Mouse (Mus musculus) adrenal gland, adult 18-20 months (tissue): ENCODE data around the gene Abca14. TPM values are rescaled to one million over a fixed set of nuclear protein-coding genes. Genes with fewer than 3 reads are reported as not detected.
A peak's percentile ranks its signal among the peaks of the same experiment; 100 is the strongest.
"Not testable (repeated sequence)": the region's sequence is repeated elsewhere in the genome, so short reads cannot be mapped to it uniquely, and the experiment has no call there.

Experiments used
- DNase-seq, 2 experiments: peaks; one replicate each; pipeline ENCODE4 v3.0.0; 2021 to 2022; ENCODE audit warnings: low spot score in 2 of 2
- total RNA-seq, 2 experiments: library from RNA; stranded (reverse); gene quantifications; 1 replicate in 1 of 2; 2 replicates in 1 of 2; pipeline ENCODE4 v1.2.3; 2021

Abca14 gene
- total RNA-seq, 2 experiments from 2014 or later: not detected

DNA sequence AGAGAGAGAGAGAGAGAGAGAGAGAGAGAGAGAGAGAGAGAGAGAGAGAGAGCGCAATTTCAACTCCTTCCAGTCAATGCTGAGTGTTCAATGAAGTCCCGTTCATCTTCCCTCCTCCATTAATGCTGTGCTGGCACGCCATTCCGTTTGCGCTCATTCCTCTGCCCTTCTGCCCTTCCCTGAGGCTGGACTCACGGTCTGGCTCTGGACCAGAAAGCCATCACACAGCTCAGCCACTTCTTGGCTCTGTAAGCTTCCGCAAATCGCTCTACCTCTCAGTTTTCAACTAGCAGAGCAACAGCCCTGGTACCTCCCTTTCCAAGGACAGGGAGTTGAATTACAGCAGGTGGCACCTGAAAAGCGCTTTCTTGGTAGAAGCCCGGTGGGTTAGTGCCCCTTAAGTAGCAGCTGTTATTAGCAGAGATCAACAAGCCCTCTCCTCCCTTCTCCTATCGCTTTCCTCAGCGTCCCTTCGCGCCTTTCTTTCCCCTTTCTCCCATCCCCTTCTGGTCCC lies 2.5 kb upstream of the Abca14 start:
- no peak for DNase-seq

GRCm38 (mm10) chr7:120201771-120202170 lies 2.0 kb upstream of the Abca14 start, which contains the start of gene Crym:
Gene Crym, minus strand, starts transcription at chr7:120202111.
- no peak for DNase-seq

GRCm38 (mm10) chr7:120205989-120206388 lies 2.2 kb downstream of the Abca14 start:
- no peak for DNase-seq

DNA sequence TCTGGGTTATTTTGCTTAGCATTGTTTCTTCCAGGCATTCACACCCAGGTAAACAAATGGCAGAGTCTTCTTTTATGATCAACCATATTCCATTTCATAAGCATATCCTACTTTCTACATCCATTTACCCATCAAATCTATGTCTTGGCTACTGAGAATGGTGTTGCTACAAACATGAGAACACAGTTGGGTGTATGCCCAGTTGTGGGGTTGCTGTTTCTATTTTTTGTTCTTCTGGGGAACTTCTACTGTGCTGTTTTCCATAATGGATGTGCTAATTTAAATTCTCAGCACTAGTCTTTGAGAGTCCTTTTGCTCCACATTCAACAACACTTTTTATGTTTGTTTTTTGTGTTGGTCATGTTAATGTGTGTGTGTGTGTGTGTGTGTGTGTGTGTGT lies 24.8 kb downstream of the Abca14 start:
- DNase-seq: no peak

GRCm38 (mm10) chr7:120241092-120241491 lies 37.3 kb downstream of the Abca14 start:
- DNase-seq: peak in 1 of 2 experiments; percentile 22

DNA sequence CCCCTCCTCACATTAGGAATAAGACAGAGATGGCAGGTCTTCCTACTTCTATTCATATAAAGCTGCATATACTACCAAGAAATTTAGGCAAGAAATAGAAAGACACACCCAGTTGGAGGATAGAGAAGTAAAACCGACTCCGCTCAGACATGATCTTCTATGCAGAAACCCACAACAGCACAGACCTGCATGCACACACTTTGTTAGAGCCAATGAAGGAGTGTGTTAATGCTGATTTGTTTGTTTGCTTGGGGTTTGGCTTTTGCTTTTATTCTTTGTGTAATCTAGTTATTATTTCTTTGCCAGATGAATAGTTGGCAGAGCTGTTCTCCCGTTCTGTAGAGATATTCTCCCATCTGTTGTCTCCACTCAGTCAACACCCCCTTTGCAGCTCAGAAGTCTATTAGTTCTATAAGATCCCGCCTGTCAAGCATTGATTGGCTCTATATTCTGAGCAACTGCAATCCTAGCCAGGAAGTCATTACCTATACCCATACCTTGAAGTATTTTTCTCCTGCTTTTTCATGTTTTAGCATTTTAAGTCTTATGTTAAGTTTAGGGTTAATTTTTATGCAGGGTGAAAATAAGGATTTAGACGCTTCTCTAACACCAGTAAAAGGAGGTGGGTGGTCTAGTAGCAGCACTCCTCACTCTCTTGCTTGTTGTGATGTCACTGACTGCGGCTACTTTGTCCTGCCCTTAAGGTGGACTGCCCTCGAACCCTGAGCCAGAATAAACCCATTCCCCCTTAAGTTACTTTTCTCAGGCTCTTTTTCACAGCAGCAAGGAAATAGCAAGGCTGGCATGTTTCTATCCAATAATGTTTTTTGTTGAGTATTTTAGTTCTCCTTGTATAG lies 67.6 kb downstream of the Abca14 start:
- DNase-seq: no peak

DNA sequence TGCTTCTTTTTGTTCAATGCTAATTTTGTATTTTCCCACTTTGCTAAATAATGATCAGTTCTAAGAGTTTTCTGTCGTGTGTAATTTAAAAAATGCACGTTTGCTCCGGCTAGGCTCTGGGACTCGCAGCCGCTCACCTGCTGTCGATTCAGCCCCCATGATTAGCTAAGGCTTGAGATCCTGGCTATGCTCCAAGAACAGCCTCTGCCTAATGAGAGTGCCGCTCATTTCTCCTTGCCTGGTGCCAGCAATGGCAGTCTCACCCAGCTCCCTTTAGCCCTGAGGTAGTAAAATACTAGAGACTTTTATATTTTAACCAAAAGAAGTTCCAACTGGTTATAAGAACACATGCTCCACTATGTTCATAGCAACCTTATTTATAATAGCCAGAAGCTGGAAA lies 68.3 kb downstream of the Abca14 start:
- DNase-seq: no peak

DNA sequence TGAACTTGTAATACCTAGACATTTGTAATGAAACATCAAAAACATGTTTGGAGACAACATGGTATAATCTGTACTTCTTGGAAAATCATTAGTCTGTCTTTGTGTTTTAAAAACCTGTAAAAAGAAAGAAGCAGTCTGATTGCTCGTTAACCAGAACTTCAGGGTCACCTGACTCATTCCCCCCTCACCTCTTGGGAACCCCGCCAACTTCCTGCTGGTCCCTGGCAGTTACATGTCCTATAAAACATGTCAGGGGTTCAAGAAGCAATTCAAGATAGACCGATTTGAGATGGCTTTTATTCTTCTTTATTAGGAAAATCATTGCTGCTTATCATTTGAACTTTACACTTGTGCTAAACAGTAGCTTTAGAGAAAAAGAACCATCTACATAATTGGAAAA lies 81.5 kb downstream of the Abca14 start:
- DNase-seq: peak in 1 of 2 experiments; percentile 34

DNA sequence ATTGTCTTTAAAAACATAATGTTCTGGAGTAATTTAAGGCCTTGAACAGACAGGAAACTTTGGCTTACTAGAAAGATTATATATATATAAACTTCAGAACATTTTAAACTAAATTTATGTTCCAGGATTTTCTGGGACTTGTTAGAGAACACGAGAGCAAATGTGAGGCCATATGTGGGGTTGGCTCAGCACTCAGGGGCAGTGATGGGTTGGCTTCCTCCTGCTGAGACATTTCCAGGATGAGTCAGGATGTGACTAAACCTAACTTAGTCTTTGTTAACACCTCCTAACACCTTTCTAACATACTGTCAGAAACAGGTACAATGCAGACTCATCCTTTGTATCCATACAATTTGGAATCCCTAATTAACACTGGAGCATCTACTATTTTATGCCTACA lies 112.3 kb downstream of the Abca14 start:
- DNase-seq: no peak

DNA sequence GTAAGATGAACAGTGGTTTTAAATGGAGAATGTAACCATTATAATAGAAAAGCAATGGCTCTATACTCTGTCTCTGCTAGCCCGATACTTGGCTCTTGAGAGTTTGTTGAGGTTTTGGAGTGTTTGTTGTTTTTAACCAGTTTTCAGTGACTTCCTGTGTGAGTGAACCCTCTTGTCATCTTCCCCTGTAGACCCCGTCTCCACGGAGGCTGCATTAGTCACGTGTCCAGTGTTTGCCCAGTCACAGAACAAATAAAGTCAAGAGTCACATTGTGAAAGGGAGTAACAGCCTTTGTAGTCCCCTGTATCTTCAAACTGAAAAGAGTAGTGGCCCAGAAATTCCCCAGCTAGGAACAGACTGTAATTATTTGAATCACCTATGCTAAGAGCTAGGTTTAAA lies 119.2 kb downstream of the Abca14 start:
- no peak for DNase-seq

DNA sequence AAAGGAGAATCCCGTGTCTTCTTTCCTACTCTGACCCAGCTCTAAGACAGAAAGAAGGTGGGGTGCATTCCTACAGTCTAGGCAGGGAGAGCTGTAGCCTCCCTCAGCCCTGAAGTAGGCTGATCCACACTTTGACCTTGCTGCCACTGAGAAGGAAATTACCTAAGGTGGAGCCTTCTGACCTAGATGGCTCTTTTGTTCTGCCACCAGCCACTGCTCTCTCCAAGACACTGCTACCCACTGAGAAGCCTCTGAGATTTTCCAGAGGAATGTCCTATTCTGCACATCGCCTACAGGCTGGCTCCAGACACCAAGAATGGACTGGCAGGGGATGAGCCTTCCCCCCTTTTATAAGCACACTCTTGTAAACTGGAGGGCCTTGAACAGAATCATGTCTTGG lies 122.2 kb downstream of the Abca14 start:
- DNase-seq: not testable (repeated sequence)

GRCm38 (mm10) chr7:120327220-120328073 lies 123.7 kb downstream of the Abca14 start:
- DNase-seq: peak in 1 of 2 experiments; percentile 3

DNA sequence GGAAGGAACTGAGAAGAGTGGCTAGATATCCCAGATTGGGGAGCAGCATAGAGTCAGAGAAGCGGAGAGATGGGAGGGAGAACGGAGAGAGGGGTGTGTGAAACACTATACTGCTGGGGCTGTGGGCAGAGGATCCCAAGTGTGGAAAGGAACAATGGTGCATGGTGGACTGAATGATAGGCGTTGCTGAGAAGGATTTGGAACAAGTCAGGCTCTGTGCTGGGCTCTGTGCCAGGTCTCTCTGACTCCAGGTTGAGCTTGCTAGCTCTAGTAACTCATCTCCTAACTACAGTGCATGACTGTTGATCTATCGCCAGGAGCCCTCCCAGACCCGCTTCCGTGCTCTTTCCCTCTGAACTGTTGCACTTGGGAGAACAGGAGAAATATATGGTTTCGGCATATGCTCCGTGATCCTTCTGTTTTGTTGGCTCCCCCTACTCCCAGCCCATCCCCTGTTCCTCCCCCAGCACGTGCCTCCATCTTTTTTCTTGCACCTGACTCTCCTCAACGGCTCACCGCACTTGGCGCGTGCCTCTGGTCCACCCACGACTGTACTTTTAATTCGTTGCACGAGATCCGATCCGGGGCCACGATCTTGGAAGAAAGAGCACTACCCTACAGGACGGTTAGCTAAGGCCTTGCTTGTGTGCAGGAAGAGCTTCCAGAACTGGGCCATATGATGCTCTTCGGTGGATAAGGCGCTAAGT lies 124.5 kb downstream of the Abca14 start, which contains the start of gene Abca15:
Gene Abca15 (plus strand): TSS at position 584 of the 707 bp plus-strand sequence.
- peak in 1 of 2 experiments; percentile 25 for DNase-seq

DNA sequence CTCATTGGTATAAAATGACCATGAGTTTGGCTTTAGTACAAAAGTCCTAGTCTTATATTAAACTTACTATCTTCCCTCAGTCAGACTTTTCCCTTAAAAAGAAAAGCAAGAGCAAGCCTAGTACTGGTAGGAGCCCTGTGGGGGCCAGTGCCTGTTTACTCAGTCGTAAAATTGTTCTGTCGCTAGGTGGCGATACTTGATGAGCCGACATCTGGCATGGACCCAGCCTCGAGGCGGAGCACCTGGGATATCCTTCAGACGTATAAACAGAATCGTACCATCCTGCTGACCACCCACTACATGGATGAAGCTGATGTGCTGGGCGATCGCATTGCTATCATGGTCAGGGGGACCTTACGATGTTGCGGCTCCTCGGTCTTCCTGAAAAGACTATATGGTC lies 157.4 kb downstream of the Abca14 start:
- DNase-seq: no peak

Other genes with a start within 250 kb of the Abca14 start
- gene Dnah3, start 108.7 kb upstream of the Abca14 start, total RNA-seq: under 1 TPM; 0.03 to 0.26 TPM
- gene Tmem159, start 101.6 kb upstream of the Abca14 start, total RNA-seq: 100 to 1,000 TPM in 1 of 2 experiments, 10 to 100 TPM in 1; 74.7 to 102 TPM
- not detected for gene Zp2, start 58.7 kb upstream of the Abca14 start, total RNA-seq
- under 1 TPM; 0.22 to 0.33 TPM for gene Anks4b, start 30.1 kb upstream of the Abca14 start, total RNA-seq
- gene Crym, start 1.9 kb upstream of the Abca14 start, total RNA-seq: 1 to 10 TPM; 1.2 to 3.6 TPM
- not detected for gene Abca15, start 124.7 kb downstream of the Abca14 start, total RNA-seq
- gene Abca16, start 205.7 kb downstream of the Abca14 start, total RNA-seq: not detected